Mouse (Mus musculus) megakaryocyte, embryonic 14.5 days (primary cell): ENCODE results near the gene Becn1.

Experiments
- FLI1 ChIP-seq: IDR thresholded peaks from 2 replicates; pipeline ENCODE4 v1.6.1; 2012; ENCODE audit warnings: low read length, inconsistent platforms, mixed read lengths
- GATA1 ChIP-seq: IDR thresholded peaks from 3 replicates; pipeline ENCODE4 v1.6.1; 2012; ENCODE audit warnings: mixed read lengths, low read length, inconsistent platforms, borderline replicate concordance

DNA sequence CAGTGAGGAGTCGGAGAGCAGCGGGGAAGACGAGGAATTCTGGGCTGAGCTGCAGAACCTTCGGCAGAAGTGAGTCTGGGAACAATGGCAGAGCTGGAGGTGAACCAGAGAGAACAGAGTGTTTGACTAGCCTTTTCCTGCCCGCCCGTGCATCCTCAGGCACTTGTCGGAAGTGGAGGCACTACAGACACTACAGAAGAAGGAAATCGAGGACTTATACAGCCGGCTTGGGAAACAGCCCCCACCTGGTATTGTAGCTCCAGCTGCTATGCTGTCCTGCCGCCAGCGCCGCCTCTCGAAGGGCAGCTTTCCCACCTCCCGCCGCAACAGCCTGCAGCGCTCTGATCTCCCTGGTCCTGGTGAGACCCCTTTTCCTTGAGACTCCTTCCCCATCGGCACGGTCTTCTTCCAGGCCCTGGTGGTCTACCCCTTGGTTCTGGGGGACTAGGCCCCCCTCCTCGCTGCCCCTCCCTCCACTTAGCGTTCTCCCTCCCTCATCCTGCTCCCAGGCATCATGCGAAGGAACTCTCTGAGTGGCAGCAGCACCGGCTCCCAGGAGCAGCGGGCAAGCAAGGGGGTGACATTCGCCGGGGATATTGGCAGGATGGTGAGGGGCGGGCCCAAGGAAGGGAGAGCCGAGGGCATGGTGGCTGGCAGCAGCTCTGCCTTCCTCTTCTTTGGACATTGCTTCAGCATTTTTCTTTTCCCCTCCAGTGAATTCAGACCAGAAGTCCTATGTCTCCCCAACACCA lies 25.6 kb downstream of the Becn1 start:
- TF ChIP-seq GATA1 (no peak), FLI1 (no peak)
